Mouse (Mus musculus) embryonic fibroblast, embryonic 13.5 days (primary cell): Measurements from ENCODE around the gene Tbc1d1.

Source experiments
- CTCF ChIP-seq: IDR thresholded peaks from 2 replicates; pipeline ENCODE4 v1.5.1; 2011; ENCODE audit warnings: mild to moderate bottlenecking, control low read depth, low read length, moderate library complexity, borderline replicate concordance; ENCODE audit not compliant: insufficient read depth
- POLR2A ChIP-seq: IDR thresholded peaks from 2 replicates; pipeline ENCODE4 v1.6.1; 2011; ENCODE audit warnings: low read depth, mild to moderate bottlenecking, control low read depth, low read length, moderate library complexity

GRCm38 (mm10) chr5:64285851-64286250 lies 129.7 kb downstream of the Tbc1d1 start:
- no peak for TF ChIP-seq CTCF
- no peak for TF ChIP-seq POLR2A
